Mouse (Mus musculus): ENCODE results near the gene Cd27. TPM values are rescaled to one million over a fixed set of nuclear protein-coding genes. Genes with fewer than 3 reads are reported as not detected.

Cd27 gene
- total and polyA plus RNA-seq, 3 experiments: 0.87 TPM; not detected in 2

DNA sequence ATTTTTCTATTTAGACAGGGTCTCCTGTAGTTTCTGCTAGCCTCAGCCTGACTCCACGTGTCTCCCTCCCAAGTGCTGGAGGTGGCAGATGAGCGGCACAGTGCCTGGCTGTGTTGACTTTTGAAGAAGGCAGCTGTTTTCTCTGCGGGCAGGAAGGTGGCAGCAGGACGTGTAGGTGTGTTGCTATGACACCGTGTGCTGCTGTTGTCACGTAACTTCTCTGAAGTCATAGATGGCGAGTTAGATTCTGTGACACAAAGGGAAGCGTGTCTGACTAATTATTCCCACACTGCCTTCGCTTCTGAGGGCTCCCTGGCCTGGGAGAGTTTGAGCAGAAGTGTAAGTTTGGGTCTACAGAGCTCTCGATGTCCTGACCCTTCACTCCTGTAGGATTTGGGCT lies 28.4 kb upstream of the Cd27 start:
- H3K36me3 ChIP-seq (replicated peaks): no peaks in the 10 kb centered on the region
- no peak for ATAC-seq (ENCODE audit: extremely low read depth, insufficient number of reproducible peaks, low FRiP score, poor library complexity, severe bottlenecking)
- DNase-seq (ENCODE audit: low spot score): no peak
- H3K9me3 ChIP-seq (replicated peaks): no peaks in the 10 kb centered on the region
- TF ChIP-seq CTCF (IDR thresholded peaks at IDR 0.05; ENCODE audit: low read depth, low read length): no peak
- TF ChIP-seq POLR2AphosphoS5 (IDR thresholded peaks at IDR 0.05; ENCODE audit: insufficient replicate concordance, low read depth, low read length): no peak
- no peak for TF ChIP-seq TAL1 (conservative IDR thresholded peaks at IDR 0.05; ENCODE audit: low read depth, low read length)
- no peak for TF ChIP-seq GATA2 (IDR thresholded peaks at IDR 0.05; ENCODE audit: borderline replicate concordance, low read depth, low read length)
- no peak overlapping the region for H3K4me3 ChIP-seq (ENCODE audit: low read depth, low read length)
- peaks cover 24% of the 10 kb centered on the region for H3K27me3 ChIP-seq (ENCODE audit: insufficient read depth, low read length)
- H3K4me1 ChIP-seq (ENCODE audit: insufficient read depth, low read depth, low read length): peaks cover 6% of the 10 kb centered on the region

DNA sequence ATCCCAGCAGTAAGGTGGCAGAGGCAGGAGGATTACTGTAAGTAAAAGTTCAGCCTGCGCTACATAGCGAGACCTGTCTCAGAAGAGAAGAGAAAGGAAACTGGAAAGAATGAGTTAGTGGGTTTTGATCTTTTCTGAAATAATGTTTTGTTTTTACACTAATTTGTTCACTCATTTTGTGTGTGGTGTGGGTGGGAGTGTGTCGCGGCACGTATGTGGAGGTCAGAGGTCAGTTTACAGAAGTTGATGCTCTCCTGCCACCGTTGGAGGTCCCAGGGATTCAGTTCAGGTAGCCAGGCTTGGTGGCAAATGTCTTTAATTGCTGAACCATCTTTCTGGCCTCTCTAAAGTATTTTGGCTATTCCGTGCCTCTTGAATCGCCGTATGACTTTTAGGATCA lies 27.4 kb upstream of the Cd27 start:
- no peak for ATAC-seq (ENCODE audit: extremely low read depth, insufficient number of reproducible peaks, low FRiP score, poor library complexity, severe bottlenecking)
- TF ChIP-seq TAL1 (conservative IDR thresholded peaks at IDR 0.05; ENCODE audit: low read depth, low read length) (no peak), POLR2AphosphoS5 (IDR thresholded peaks at IDR 0.05; ENCODE audit: insufficient replicate concordance, low read depth, low read length) (no peak), GATA2 (IDR thresholded peaks at IDR 0.05; ENCODE audit: borderline replicate concordance, low read depth, low read length) (no peak), CTCF (IDR thresholded peaks at IDR 0.05; ENCODE audit: low read depth, low read length) (no peak), GATA1 (IDR thresholded peaks at IDR 0.05; ENCODE audit: borderline replicate concordance, low read length) (no peak)
- H3K4me1 ChIP-seq (ENCODE audit: insufficient read depth, low read depth, low read length): peaks cover 5% of the 10 kb centered on the region
- H3K27me3 ChIP-seq (ENCODE audit: insufficient read depth, low read length): peaks cover 23% of the 10 kb centered on the region
- no peaks in the 10 kb centered on the region for H3K36me3 ChIP-seq (replicated peaks)
- H3K4me3 ChIP-seq (ENCODE audit: low read depth, low read length): no peak overlapping the region
- H3K9me3 ChIP-seq (replicated peaks): no peaks in the 10 kb centered on the region
- no peak for DNase-seq (ENCODE audit: low spot score)

DNA sequence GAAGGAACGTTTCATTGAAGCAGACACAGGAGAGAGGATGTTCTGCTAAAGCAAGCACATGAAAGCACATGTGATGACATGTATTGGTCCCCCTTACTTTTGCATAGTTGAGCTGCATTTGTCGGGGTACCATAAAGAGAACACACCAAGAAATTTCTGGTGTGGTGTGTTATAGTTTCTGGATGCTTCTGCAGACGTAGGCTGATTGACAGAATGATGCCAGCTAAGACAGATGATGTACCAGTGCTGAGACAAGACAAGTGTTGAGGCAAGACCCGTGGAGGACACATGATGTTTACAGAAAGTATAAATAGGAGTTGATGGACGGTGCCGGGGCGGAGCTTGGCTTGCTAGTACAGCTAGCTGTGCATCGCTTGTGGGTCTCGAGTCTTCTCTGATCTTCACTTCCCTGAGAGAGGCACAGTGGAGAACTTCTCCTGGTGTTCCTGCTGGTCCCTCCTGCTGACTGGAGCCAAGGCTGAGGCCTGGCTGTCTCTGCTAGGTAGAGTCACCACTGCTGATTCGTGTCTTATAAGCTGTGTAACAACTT lies 23.3 kb upstream of the Cd27 start:
- peaks cover 29% of the 10 kb centered on the region for H3K27me3 ChIP-seq (ENCODE audit: insufficient read depth, low read length)
- ATAC-seq (ENCODE audit: extremely low read depth, insufficient number of reproducible peaks, low FRiP score, poor library complexity, severe bottlenecking): no peak
- H3K4me3 ChIP-seq (ENCODE audit: low read depth, low read length): no peak overlapping the region
- no peaks in the 10 kb centered on the region for H3K9me3 ChIP-seq (replicated peaks)
- TF ChIP-seq GATA2 (IDR thresholded peaks at IDR 0.05; ENCODE audit: borderline replicate concordance, low read depth, low read length) (no peak), TAL1 (conservative IDR thresholded peaks at IDR 0.05; ENCODE audit: low read depth, low read length) (no peak), GATA1 (IDR thresholded peaks at IDR 0.05; ENCODE audit: borderline replicate concordance, low read length) (no peak), POLR2AphosphoS5 (IDR thresholded peaks at IDR 0.05; ENCODE audit: insufficient replicate concordance, low read depth, low read length) (no peak)
- H3K4me1 ChIP-seq (ENCODE audit: insufficient read depth, low read depth, low read length): peaks cover 6% of the 10 kb centered on the region
- no peaks in the 10 kb centered on the region for H3K36me3 ChIP-seq (replicated peaks)
- DNase-seq (ENCODE audit: low spot score): no peak

DNA sequence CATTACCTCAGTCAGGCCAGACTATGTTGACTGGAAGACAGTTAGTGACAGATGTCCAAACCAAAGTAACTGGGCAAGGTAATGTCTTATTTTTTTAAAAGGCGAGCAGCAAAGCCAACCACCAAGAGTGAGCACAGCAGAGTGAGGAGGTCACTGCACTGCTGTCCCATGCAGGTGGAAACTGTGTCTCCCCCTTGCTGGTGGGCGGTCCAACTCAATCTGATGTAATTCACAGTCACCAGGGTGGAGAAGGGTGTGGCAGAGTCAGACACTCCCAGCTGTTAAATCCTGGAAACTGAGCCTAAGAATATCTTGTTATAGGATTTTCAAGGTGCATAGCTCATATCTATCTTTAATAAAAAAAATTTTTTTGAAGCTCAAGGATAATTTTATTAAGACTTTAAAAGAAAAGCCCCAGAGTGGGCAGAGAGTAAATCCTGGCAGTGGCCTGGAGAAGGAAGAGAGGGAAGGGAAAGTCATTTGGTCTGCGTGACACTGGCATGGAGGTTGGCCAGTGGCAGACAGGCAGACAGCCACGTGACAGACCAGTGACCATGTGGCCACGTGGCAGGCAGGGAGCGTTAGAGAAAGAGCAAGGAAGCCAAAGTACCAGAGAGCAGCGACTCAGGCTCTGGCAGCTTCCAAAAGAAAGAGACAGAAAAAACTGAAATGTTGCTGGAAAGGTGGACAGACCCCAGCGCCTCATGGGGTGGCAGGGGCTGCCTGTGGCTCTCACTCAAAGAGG lies 19.6 kb upstream of the Cd27 start:
- Histone ChIP-seq H3K4me3 (ENCODE audit: low read depth, low read length) (no peak overlapping the region), H3K36me3 (replicated peaks) (no peaks in the 10 kb centered on the region), H3K27me3 (ENCODE audit: insufficient read depth, low read length) (peaks cover 21% of the 10 kb centered on the region; the same call in 1 of the 2 replicates), H3K9me3 (replicated peaks) (no peaks in the 10 kb centered on the region), H3K4me1 (ENCODE audit: insufficient read depth, low read depth, low read length) (peaks cover 13% of the 10 kb centered on the region)
- DNase-seq (ENCODE audit: low spot score) (no peak), ATAC-seq (ENCODE audit: extremely low read depth, insufficient number of reproducible peaks, low FRiP score, poor library complexity, severe bottlenecking) (no peak)
- TF ChIP-seq POLR2AphosphoS5 (IDR thresholded peaks at IDR 0.05; ENCODE audit: insufficient replicate concordance, low read depth, low read length) (no peak), GATA2 (IDR thresholded peaks at IDR 0.05; ENCODE audit: borderline replicate concordance, low read depth, low read length) (no peak), CTCF (IDR thresholded peaks at IDR 0.05; ENCODE audit: low read depth, low read length) (no peak), GATA1 (IDR thresholded peaks at IDR 0.05; ENCODE audit: borderline replicate concordance, low read length) (no peak), TAL1 (conservative IDR thresholded peaks at IDR 0.05; ENCODE audit: low read depth, low read length) (no peak)

DNA sequence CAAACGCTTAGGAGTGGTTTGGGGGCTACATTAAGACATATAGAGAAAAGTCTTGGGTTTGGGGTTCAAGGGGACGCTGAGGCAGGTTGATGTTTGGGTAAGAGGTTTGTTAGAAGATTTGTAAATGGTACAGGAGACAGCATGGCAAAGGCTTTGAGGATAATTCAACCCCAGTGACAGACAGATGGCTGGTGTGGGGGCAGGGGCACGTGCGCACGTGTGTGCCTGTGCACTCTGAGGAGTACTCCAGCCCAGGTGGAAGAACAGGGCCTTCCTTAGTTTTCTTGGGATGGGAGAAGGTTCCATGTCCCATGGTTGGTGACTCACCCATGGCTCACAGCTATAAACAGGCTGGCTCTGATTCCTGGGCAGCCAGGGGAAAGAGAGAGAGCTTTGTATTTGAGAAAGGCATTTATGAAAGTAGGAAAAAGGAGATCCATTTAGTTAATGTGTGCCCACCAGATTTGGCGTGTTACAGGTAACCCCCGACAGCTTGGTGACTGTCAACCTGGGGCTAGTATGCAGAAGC lies 18.8 kb upstream of the Cd27 start:
- Histone ChIP-seq H3K9me3 (replicated peaks) (no peaks in the 10 kb centered on the region), H3K4me3 (ENCODE audit: low read depth, low read length) (no peak overlapping the region), H3K36me3 (replicated peaks) (no peaks in the 10 kb centered on the region), H3K27me3 (ENCODE audit: insufficient read depth, low read length) (peaks cover 18% of the 10 kb centered on the region; the same call in 1 of the 2 replicates), H3K4me1 (ENCODE audit: insufficient read depth, low read depth, low read length) (peaks cover 13% of the 10 kb centered on the region)
- TF ChIP-seq TAL1 (conservative IDR thresholded peaks at IDR 0.05; ENCODE audit: low read depth, low read length) (no peak), GATA1 (IDR thresholded peaks at IDR 0.05; ENCODE audit: borderline replicate concordance, low read length) (no peak), CTCF (IDR thresholded peaks at IDR 0.05; ENCODE audit: low read depth, low read length) (no peak), GATA2 (IDR thresholded peaks at IDR 0.05; ENCODE audit: borderline replicate concordance, low read depth, low read length) (no peak), POLR2AphosphoS5 (IDR thresholded peaks at IDR 0.05; ENCODE audit: insufficient replicate concordance, low read depth, low read length) (no peak)
- ATAC-seq (ENCODE audit: extremely low read depth, insufficient number of reproducible peaks, low FRiP score, poor library complexity, severe bottlenecking) (no peak), DNase-seq (ENCODE audit: low spot score) (no peak)

All from G1E (cell line).